Mouse (Mus musculus): ENCODE data around the gene BC048562.

Gene BC048562

GRCm38 (mm10) chr9:108451170-108451493, 14.8 kb downstream of the BC048562 start:
- DNase-seq (ENCODE audit: low read depth), result no peak

GRCm38 (mm10) chr9:108451519-108452160, 15.4 kb downstream of the BC048562 start:
- DNase-seq (ENCODE audit: low read depth), result no peak

GRCm38 (mm10) chr9:108452291-108452906, 16.1 kb downstream of the BC048562 start:
- DNase-seq (ENCODE audit: low read depth), result no peak

GRCm38 (mm10) chr9:108452911-108453310, 16.6 kb downstream of the BC048562 start:
- no peak for DNase-seq (ENCODE audit: low read depth)

- DNase-seq (ENCODE audit: low read depth), result no peak
Observed at GRCm38 (mm10) chr9:108453458-108453857, 17.2 kb downstream of the BC048562 start.

GRCm38 (mm10) chr9:108454429-108454828, 18.1 kb downstream of the BC048562 start:
- no peak for DNase-seq (ENCODE audit: low read depth)

- DNase-seq (ENCODE audit: low read depth), result no peak
Observed at GRCm38 (mm10) chr9:108455747-108456571, 19.7 kb downstream of the BC048562 start.

- DNase-seq (ENCODE audit: low read depth), result no peak
Observed at GRCm38 (mm10) chr9:108456953-108457352, 20.7 kb downstream of the BC048562 start.

GRCm38 (mm10) chr9:108459939-108460318, 23.6 kb downstream of the BC048562 start:
- no peak for DNase-seq (ENCODE audit: low read depth)

GRCm38 (mm10) chr9:108460319-108461178, 24.3 kb downstream of the BC048562 start, which contains the start of gene Ccdc71:
Ccdc71 (plus strand) TSS chr9:108460527.
- DNase-seq (ENCODE audit: low read depth), result no peak

- DNase-seq (ENCODE audit: low read depth), result no peak
Observed at GRCm38 (mm10) chr9:108461181-108461631, 24.9 kb downstream of the BC048562 start, which contains the start of gene Klhdc8b. Klhdc8b (minus strand) TSS chr9:108461581.

GRCm38 (mm10) chr9:108461675-108462074, 25.4 kb downstream of the BC048562 start:
- no peak for DNase-seq (ENCODE audit: low read depth)

- DNase-seq (ENCODE audit: low read depth), result no peak
Observed at GRCm38 (mm10) chr9:108462192-108462591, 25.9 kb downstream of the BC048562 start.

GRCm38 (mm10) chr9:108463713-108464112, 27.4 kb downstream of the BC048562 start:
- DNase-seq (ENCODE audit: low read depth), result no peak

GRCm38 (mm10) chr9:108466219-108466618, 29.9 kb downstream of the BC048562 start:
- no peak for DNase-seq (ENCODE audit: low read depth)

GRCm38 (mm10) chr9:108469430-108469829, 33.1 kb downstream of the BC048562 start:
- no peak for DNase-seq (ENCODE audit: low read depth)

GRCm38 (mm10) chr9:108469845-108470244, 33.6 kb downstream of the BC048562 start:
- DNase-seq (ENCODE audit: low read depth), result no peak

- no peak for DNase-seq (ENCODE audit: low read depth)
Observed at GRCm38 (mm10) chr9:108474528-108474927, 38.2 kb downstream of the BC048562 start.

GRCm38 (mm10) chr9:108478638-108479156, 42.4 kb downstream of the BC048562 start:
- peak; percentile 17 for DNase-seq (ENCODE audit: low read depth)

- no peak for DNase-seq (ENCODE audit: low read depth)
Observed at GRCm38 (mm10) chr9:108479241-108479640, 43.0 kb downstream of the BC048562 start.

- DNase-seq (ENCODE audit: low read depth), result peak; percentile 47
Observed at GRCm38 (mm10) chr9:108479721-108480351, 43.6 kb downstream of the BC048562 start, which contains the start of gene Lamb2. Lamb2 (plus strand) TSS chr9:108479736.

All from fibroblast of lung, adult 2 months (primary cell).